Mouse (Mus musculus) MEL (cell line): Measurements from ENCODE around the gene Slc4a8. TPM values are rescaled to one million over a fixed set of nuclear protein-coding genes. Genes with fewer than 3 reads are reported as not detected.

Source experiments
- DNase-seq: peaks from one replicate; pipeline ENCODE4 v3.0.0; 2011; ENCODE audit warnings: low read depth, low spot score
- H3K27ac ChIP-seq: 2 replicates; pipeline ENCODE4 v1.5.1; 2012; ENCODE audit warnings: low read depth, mild to moderate bottlenecking, control low read depth, low read length, moderate library complexity; ENCODE audit not compliant: control insufficient read depth
- H3K27me3 ChIP-seq, 2 experiments: fragments of 150-350 bp in 1 of 2; sonication (generic) in 1 of 2; 2 replicates each; pipeline ENCODE4 v1.6.1; 2012; ENCODE audit warnings: low read length in 2 of 2, mild to moderate bottlenecking in 2 of 2, improper control_type of control experiment in 1 of 2, moderate library complexity in 1 of 2; ENCODE audit not compliant: insufficient read depth in 2 of 2, control insufficient read depth in 1 of 2
- H3K36me3 ChIP-seq, 2 experiments: 2 replicates each; pipeline ENCODE4 v1.6.1; 2012 to 2014; ENCODE audit warnings: low read length in 2 of 2, improper control_type of control experiment in 1 of 2, inconsistent platforms in 1 of 2, mild to moderate bottlenecking in 1 of 2; ENCODE audit not compliant: insufficient read depth in 2 of 2, control insufficient read depth in 1 of 2
- H3K4me1 ChIP-seq, 2 experiments: fragments of 150-350 bp in 1 of 2; sonication (generic) in 1 of 2; 2 replicates each; pipeline ENCODE4 v1.6.1; 2012; ENCODE audit warnings: low read length in 2 of 2, improper control_type of control experiment in 1 of 2, mild to moderate bottlenecking in 1 of 2; ENCODE audit not compliant: insufficient read depth in 2 of 2, control insufficient read depth in 1 of 2
- H3K4me3 ChIP-seq, 2 experiments: fragments of 150-350 bp in 1 of 2; sonication (generic) in 1 of 2; 2 replicates each; pipeline ENCODE4 v1.5.1; 2012; ENCODE audit warnings: low read depth in 2 of 2, low read length in 2 of 2, mild to moderate bottlenecking in 2 of 2, moderate library complexity in 2 of 2, control low read depth in 1 of 2, improper control_type of control experiment in 1 of 2; ENCODE audit not compliant: control insufficient read depth in 1 of 2, insufficient read depth in 1 of 2
- H3K79me2 ChIP-seq: 2 replicates; pipeline ENCODE4 v1.6.1; 2012; ENCODE audit warnings: mild to moderate bottlenecking, low read length, moderate library complexity; ENCODE audit not compliant: control insufficient read depth, poor library complexity, insufficient read depth
- H3K9ac ChIP-seq: 2 replicates; pipeline ENCODE4 v1.6.1; 2012; ENCODE audit warnings: low read depth, mild to moderate bottlenecking, control low read depth, low read length, moderate library complexity; ENCODE audit not compliant: control insufficient read depth, poor library complexity, severe bottlenecking
- H3K9me3 ChIP-seq: fragments of 150-350 bp; sonication (generic); replicated peaks from 2 replicates; pipeline ENCODE4 v1.6.1; 2012; ENCODE audit warnings: mild to moderate bottlenecking, low read length, improper control_type of control experiment, moderate library complexity; ENCODE audit not compliant: insufficient read depth
- E2F4 ChIP-seq: IDR thresholded peaks from 2 replicates; pipeline ENCODE4 v1.6.1; 2011; ENCODE audit warnings: low read depth, low read length, improper control_type of control experiment, borderline replicate concordance
- ELF1 ChIP-seq: IDR thresholded peaks from 2 replicates; pipeline ENCODE4 v1.6.1; 2014; ENCODE audit warnings: low read depth, mild to moderate bottlenecking, inconsistent platforms, low read length, improper control_type of control experiment, moderate library complexity
- EP300 ChIP-seq, 2 experiments: IDR thresholded peaks; 2 replicates each; pipeline ENCODE4 v1.6.1; 2011; ENCODE audit warnings: improper control_type of control experiment in 2 of 2, low read length in 2 of 2, low read depth in 1 of 2, mild to moderate bottlenecking in 1 of 2
- MAZ ChIP-seq: IDR thresholded peaks from 2 replicates; pipeline ENCODE4 v1.6.1; 2012; ENCODE audit warnings: low read depth, mild to moderate bottlenecking, inconsistent platforms, low read length, improper control_type of control experiment
- MYC ChIP-seq: IDR thresholded peaks from 2 replicates; pipeline ENCODE4 v1.6.1; 2011; ENCODE audit warnings: low read depth, mild to moderate bottlenecking, low read length, improper control_type of control experiment, moderate library complexity
- NELFE ChIP-seq: IDR thresholded peaks from 2 replicates; pipeline ENCODE4 v1.6.1; 2011; ENCODE audit warnings: low read depth, low read length, improper control_type of control experiment
- NRF1 ChIP-seq: IDR thresholded peaks from 2 replicates; pipeline ENCODE4 v1.6.1; 2014; ENCODE audit warnings: low read depth, mild to moderate bottlenecking, inconsistent platforms, low read length, improper control_type of control experiment, moderate library complexity; ENCODE audit not compliant: poor library complexity, insufficient read depth, severe bottlenecking
- POLR2A ChIP-seq, 2 experiments: IDR thresholded peaks; 2 replicates each; pipeline ENCODE4 v1.6.1; 2011 to 2012; ENCODE audit warnings: low read length in 2 of 2, mild to moderate bottlenecking in 2 of 2, control low read depth in 1 of 2, improper control_type of control experiment in 1 of 2, low read depth in 1 of 2, moderate library complexity in 1 of 2; ENCODE audit not compliant: control insufficient read depth in 1 of 2, insufficient read depth in 1 of 2, poor library complexity in 1 of 2
- POLR2AphosphoS5 ChIP-seq: IDR thresholded peaks from 2 replicates; pipeline ENCODE4 v1.6.1; 2012; ENCODE audit warnings: low read depth, borderline replicate concordance, mild to moderate bottlenecking, inconsistent platforms, low read length, moderate library complexity, mixed read lengths
- RCOR1 ChIP-seq: IDR thresholded peaks from 2 replicates; pipeline ENCODE4 v1.6.1; 2012; ENCODE audit warnings: low read depth, mild to moderate bottlenecking, inconsistent platforms, low read length, improper control_type of control experiment
- SIN3A ChIP-seq: IDR thresholded peaks from 2 replicates; pipeline ENCODE4 v1.6.1; 2012; ENCODE audit warnings: low read length, improper control_type of control experiment, inconsistent platforms
- SMC3 ChIP-seq: IDR thresholded peaks from 2 replicates; pipeline ENCODE4 v1.6.1; 2011; ENCODE audit warnings: low read depth, low read length, improper control_type of control experiment
- polyA plus RNA-seq, 2 experiments: library from polyadenylated mRNA; stranded (reverse) in 1 of 2; unstranded in 1 of 2; fragments of >175 nt in 1 of 2; fragments of >200 nt in 1 of 2; gene quantifications; 2 replicates each; pipeline versions ENCODE4 v1.2.1 to v1.2.4; 2012; ENCODE audit warnings: low replicate concordance in 2 of 2, low read depth in 1 of 2; ENCODE audit not compliant: insufficient read length in 2 of 2, insufficient read depth in 1 of 2, missing spikeins in 1 of 2
- total RNA-seq: library from RNA; depleted of rRNA; stranded (reverse); fragments of 300-350 nt; gene quantifications from 2 replicates; pipeline ENCODE4 v1.2.3, GENCODE M21; 2012

Gene Slc4a8
- total and polyA plus RNA-seq, 3 experiments = 0.35 to 2.5 TPM; not detected in 1

DNA sequence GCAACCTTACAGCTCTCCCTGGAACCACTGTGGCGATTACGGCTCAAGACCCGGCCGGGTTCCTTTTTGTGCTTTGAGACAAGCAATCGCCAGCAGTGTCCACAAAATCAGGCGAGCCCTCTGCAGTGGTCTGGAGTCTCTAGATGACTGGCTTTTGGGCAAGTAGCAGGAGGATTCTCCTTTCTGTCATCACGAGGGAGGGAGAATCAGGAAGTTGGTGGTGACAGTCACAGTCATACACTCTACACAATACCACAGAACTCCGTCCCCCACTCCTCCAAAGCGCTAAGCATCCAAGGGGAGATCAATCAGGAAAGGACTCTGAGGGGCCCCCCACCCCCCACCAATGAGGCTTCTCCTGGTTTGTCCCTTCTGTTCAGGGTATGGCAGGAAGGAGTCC lies 33.0 kb upstream of the Slc4a8 start (continued):
- TF ChIP-seq MAZ = peak; percentile 71; the same call in 1 of the 2 replicates
- no peak for TF ChIP-seq E2F4

DNA sequence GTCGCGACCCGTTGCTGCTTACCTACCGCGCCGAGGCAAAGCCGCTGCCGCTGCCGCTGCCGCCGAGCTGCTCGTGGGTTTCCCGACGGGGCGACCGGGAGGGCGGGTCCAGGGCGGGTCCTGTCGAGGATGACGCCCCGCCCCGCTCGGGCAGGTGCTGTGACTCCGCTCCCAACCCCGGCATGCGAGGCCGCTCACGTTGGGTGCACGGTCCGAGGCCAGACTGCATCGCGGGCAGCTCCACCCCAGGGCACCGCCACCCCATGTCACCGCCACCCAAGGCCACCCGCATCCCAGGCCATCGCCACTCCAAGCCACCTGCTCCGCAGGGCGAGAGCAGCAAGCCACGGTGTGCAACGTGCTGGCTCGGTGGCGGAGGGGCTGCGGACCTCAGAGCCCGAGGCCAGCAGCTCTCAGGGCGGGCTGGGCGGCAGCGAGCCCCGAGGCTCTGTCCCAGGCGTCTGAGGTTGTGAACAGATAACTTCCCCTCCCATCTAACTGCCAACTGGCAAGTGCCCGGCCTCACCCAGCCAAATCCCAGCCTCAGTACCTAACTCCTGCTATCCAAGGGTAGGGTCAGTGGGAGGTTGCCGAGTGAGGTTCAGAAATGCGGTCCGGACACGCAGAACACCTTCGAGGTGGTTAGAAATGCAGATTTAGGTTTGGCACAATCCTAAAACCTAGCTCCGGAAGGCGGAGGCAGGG lies 32.1 kb upstream of the Slc4a8 start, which contains the start of gene Galnt6:
TSS of gene Galnt6 (minus strand) at position 96 of the 705 bp plus-strand sequence.
- Histone ChIP-seq H3K4me3 (peak within 1 kb of the TSS; percentile 70 to 92), H3K79me2 (peaks cover 1% of the 10 kb centered on the region), H3K27me3 (no peaks in the 10 kb centered on the region), H3K4me1 (peaks cover 8 to 18% of the 10 kb centered on the region in 2 experiments), H3K9me3 (no peaks in the 10 kb centered on the region), H3K9ac (peak within 1 kb of the TSS; percentile 78), H3K27ac (no peak within 1 kb of the TSS), H3K36me3 (peaks cover 2 to 9% of the 10 kb centered on the region in 2 experiments; a peak in 2 of 4 replicates)
- no peak for TF ChIP-seq SMC3
- peak; percentile 20; the same call in 1 of the 2 replicates for TF ChIP-seq NELFE
- TF ChIP-seq SIN3A = no peak
- TF ChIP-seq RCOR1 = no peak
- TF ChIP-seq ELF1 = no peak
- TF ChIP-seq EP300 (IDR thresholded peaks at IDR 0.05; ENCODE audit: low read depth in 1 of 2, low read length in 2 of 2) = peak in 1 of 2 experiments; percentile 19; a peak in 1 of 4 replicates
- peak in 1 of 2 experiments; percentile 32; a peak in 2 of 4 replicates for TF ChIP-seq POLR2A (IDR thresholded peaks at IDR 0.05; ENCODE audit: control insufficient read depth in 1 of 2, insufficient read depth in 1 of 2, low read depth in 1 of 2, low read length in 2 of 2, poor library complexity in 1 of 2)
- TF ChIP-seq POLR2AphosphoS5 = no peak
- peak; percentile 69 for DNase-seq

DNA sequence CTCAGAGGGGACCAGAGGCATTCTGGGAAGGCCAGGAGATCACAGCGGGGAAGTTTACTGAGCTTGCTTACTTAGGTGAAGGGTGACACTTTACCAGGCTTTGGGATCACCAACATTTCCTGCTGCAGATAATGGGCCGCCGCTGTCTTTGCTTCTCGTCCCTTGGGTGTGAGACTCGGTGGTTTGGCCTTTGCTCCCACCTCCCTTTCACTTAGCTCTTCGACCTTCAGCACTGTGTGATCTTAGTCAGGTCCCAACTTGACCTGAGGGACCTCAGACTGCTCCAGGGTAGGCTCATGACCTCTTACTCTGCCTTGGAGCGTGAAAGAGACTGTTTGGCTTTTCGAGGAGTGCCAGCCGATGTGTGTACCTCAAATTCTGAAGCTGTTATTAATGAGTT lies 30.5 kb upstream of the Slc4a8 start:
- Histone ChIP-seq H3K79me2 (peaks cover 1% of the 10 kb centered on the region), H3K4me3 (no peak overlapping the region), H3K9ac (no peak overlapping the region), H3K4me1 (peaks cover 20 to 28% of the 10 kb centered on the region in 2 experiments), H3K27ac (no peak overlapping the region), H3K9me3 (no peaks in the 10 kb centered on the region), H3K36me3 (peaks cover 2 to 16% of the 10 kb centered on the region in 2 experiments; a peak in 2 of 4 replicates), H3K27me3 (no peaks in the 10 kb centered on the region)
- no peak for DNase-seq
- TF ChIP-seq NRF1 (no peak), MYC (no peak), E2F4 (no peak)
